Mouse (Mus musculus): ENCODE results near the gene Ncam2. TPM values are rescaled to one million over a fixed set of nuclear protein-coding genes. Genes with fewer than 3 reads are reported as not detected.

Gene Ncam2
- 10 to 100 TPM; 47.1 to 49.1 TPM for total RNA-seq (2021)
- long read RNA-seq, partial matches to known transcripts = 11 of 17 reads
- long read RNA-seq, other reads (novel, unspliced or antisense) = 6 of 17 reads

GRCm38 (mm10) chr16:81200201-81201071 is at the start of gene Ncam2:
Gene Ncam2 (plus strand): TSS chr16:81200697.
- DNase-seq (ENCODE audit: low spot score in 2 of 2) = peak; percentile 49 to 77

DNA sequence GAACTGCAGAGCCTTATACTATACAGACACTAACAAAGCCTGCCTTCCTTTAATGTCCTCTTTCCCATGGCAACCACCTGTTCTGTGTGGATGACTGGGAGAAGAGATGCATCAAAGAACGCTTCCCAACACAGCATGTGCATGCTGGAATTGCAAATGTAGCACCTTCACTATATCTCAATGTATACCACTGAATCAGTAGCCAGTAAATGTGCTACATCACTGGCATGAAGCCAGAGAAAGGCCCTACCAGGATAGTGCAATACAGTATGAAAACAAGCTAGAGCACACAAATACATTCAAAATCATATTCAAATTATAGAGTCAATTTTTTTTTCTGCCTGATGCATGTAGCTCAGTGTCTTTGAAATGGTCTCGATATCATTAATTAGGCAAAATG is 29.7 kb upstream of the Ncam2 start:
- DNase-seq (ENCODE audit: low spot score in 2 of 2) = no peak

DNA sequence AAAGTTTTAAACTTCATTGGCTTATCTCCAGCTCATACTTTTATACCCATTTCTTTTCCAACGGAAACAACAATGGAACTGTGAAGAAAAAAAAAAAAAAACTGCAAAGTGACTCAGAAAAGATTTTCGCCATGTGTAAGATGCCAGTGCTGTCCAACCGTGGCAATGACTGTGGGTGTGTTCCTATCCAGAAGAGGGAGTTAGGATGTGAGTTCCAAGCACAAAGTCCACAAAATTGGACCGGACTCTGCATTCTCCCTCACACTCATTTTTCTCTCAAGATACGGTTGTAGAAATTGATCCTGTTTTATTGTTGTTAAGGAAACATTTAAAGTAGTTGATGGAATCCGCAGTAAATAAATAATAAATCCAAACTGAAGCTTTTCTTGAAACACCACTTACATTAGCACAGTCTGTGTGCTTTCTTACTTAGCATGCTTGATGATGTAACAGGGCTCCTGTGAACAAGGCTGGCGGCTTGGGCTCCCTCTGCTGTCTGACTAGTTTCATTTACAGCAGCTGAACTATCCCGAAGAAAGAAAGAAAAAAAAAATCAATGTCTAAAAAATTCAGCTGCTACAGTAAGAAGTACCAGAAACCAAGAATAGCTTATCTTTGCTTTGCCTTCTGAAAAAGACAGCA is 25.1 kb upstream of the Ncam2 start:
- peak; percentile 70 to 83 for DNase-seq (ENCODE audit: low spot score in 2 of 2)

DNA sequence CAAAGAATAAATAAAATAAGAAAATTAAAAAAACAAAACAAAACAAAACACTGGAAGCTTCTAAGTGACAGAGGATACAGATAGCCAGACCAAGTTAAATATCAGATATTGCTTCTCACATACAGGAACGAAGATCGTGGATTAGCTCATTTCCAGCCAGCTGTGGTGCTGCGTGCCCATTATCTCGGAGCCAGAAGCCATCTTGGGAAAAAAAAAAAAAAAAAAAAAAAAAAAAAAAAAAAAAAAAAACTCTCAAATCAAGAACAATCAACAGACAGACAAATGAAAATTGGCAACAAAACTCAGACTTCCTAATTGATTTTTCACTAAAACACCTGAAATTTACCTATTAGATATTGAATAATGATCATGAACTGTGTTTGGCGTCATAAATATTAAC is 20.7 kb upstream of the Ncam2 start:
- no peak for DNase-seq (ENCODE audit: low spot score in 2 of 2)

- DNase-seq (ENCODE audit: low spot score in 2 of 2) = peak in 1 of 2 experiments; percentile 28
These were observed 12.8 kb upstream of the Ncam2 start for GRCm38 (mm10) chr16:81187579-81188179.

- no peak for DNase-seq (ENCODE audit: low spot score in 2 of 2)
These were observed 8.9 kb upstream of the Ncam2 start for GRCm38 (mm10) chr16:81191621-81192020.

- DNase-seq (ENCODE audit: low spot score in 2 of 2) = no peak
These were observed 7.9 kb upstream of the Ncam2 start for GRCm38 (mm10) chr16:81192607-81193006.

GRCm38 (mm10) chr16:81199467-81199866 is 1.0 kb upstream of the Ncam2 start:
- no peak for DNase-seq (ENCODE audit: low spot score in 2 of 2)

GRCm38 (mm10) chr16:81201471-81201870 is 974 bp downstream of the Ncam2 start:
- peak in 1 of 2 experiments; percentile 11 for DNase-seq (ENCODE audit: low spot score in 2 of 2)

GRCm38 (mm10) chr16:81201992-81202391 is 1.5 kb downstream of the Ncam2 start:
- peak; percentile 77 to 92 for DNase-seq (ENCODE audit: low spot score in 2 of 2)

- DNase-seq (ENCODE audit: low spot score in 2 of 2) = peak; percentile 27 to 65
These were observed 2.2 kb downstream of the Ncam2 start for GRCm38 (mm10) chr16:81202721-81203161.

DNA sequence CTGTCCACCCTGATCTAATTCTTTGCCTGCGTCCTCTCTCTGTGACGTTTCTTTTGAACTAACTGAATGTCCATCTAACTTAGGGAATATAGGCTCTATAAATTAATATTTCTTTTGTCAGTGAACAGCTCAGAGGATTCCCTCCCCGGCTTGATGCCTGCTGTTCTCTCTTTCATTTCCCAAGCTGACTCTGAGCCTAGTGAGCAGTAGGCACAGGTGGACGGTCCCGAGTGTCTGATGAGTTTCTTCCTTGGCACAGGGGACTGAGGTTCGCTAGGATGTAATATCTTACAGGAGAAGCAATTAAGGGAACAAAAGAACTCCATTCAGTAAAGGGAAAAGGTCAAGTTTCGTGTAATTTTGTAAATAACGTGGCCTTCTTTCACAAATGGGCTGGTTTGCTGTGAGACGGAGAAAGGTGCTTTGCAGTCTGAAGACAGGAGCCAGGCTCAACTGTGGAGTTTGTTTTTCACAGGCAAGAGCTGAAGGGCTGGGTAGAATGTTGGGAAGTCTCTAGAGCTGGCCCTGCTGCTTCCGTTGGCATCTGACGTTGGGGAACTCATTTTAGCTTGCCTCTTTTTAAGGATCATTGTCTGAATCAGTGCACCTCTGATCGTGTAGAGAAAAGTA is 4.0 kb downstream of the Ncam2 start:
- peak in 1 of 2 experiments; percentile 7 for DNase-seq (ENCODE audit: low spot score in 2 of 2)

DNA sequence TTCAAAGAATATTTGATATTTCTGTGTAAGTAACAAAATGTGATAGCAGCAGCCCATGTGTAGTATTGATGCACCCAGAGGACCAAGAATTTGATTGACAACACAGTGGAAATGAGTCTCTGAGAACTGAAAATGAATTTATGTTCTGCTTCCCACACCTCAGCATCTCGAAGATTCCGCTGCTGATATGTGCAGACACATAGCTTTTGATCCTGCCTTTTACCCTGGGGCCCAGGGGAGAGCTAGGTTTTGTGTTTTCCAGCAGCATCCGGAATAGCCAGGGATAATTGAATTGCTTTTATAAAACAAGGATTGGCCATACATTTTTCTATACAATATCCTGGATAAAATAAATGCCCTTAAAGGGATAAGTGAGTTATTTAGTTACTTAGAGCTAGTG is 20.7 kb downstream of the Ncam2 start:
- DNase-seq (ENCODE audit: low spot score in 2 of 2) = no peak

DNA sequence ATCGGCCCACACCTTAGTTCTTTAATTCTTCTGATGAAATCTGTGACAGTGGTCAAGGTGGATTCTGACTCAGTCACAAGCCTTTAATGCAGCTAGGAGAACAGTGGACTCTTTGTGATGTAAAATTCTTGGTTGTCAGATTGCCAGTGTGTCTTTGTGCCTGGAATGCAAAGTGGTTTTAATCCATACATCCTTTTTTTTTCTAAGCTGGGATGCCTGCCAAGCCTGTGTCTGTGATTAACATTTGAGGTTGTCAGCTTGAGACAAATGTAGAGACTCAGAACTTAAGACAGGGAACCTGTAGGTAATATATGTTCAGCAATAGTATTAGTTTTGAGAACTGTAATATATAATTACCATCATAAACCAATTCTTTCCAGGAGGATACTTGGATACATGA is 23.3 kb downstream of the Ncam2 start:
- peak in 1 of 2 experiments; percentile 9 for DNase-seq (ENCODE audit: low spot score in 2 of 2)

GRCm38 (mm10) chr16:81224253-81224652 is 23.8 kb downstream of the Ncam2 start:
- no peak for DNase-seq (ENCODE audit: low spot score in 2 of 2)

GRCm38 (mm10) chr16:81254875-81255274 is 54.4 kb downstream of the Ncam2 start:
- no peak for DNase-seq (ENCODE audit: low spot score in 2 of 2)

DNA sequence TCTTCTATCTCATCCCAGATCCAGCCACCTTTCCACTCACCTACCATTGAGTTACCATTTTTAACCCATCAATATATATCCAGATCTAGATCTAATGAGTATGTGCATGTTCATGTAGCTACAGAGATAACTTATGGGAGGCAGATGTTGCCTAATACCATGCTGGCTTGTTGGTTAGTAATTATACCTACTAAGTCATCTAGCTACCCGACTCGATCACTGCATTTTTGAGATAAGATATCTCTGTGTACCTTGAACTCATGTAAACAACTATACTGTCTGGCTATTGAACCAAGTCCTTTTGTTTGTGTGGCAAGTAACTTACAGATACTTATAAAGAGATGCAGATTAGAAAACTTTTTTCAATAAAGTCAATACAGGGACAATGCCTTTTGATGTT is 59.9 kb downstream of the Ncam2 start:
- DNase-seq (ENCODE audit: low spot score in 2 of 2) = no peak

DNA sequence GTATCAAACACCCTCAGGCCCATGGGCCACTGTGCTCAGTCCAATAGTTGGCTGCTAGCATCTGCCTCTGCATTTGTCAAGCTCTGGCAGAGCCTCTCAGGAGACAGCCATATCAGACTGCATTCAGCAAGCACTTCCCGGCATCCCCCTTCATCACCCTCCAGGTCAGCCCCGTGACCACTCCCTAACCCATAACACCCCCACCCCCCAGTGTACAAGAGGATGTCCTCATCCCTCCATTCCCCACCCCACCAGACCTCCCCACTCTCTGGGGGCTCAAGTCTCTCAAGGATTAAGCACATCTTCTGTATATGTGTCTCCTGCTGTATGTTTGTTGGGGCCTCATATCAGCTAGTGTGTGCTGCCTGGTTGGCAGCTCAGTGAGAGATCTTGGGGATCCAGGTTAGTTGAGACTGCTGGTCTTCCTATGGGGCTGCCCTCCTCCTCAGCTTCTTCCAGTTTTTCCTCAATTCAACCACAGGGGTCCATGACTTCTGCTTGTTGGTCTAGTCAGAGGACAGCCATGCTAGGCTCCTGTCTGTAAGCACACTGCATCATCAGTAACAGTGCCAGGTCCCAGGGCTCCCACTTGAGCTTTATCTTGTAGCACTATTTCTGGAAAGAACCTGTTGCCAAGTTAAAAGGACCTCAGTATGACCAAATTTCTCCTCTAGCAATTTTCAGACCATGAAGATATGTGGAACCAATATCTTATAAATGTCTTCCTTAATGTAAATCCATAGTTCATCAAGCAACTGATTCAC is 73.3 kb downstream of the Ncam2 start:
- DNase-seq (ENCODE audit: low spot score in 2 of 2) = no peak

GRCm38 (mm10) chr16:81284241-81284640 is 83.7 kb downstream of the Ncam2 start:
- DNase-seq (ENCODE audit: low spot score in 2 of 2) = peak; percentile 29 to 78
